Mouse (Mus musculus) layer of hippocampus, adult 8-10 months (tissue): ENCODE data around the gene Eda2r. TPM values are rescaled to one million over a fixed set of nuclear protein-coding genes. Genes with fewer than 3 reads are reported as not detected.
A peak's percentile ranks its signal among the peaks of the same experiment; 100 is the strongest.

Source experiments
- DNase-seq, 2 experiments: peaks; one replicate each; pipeline ENCODE4 v3.0.0; 2022; ENCODE audit warnings: low spot score in 2 of 2
- total RNA-seq, 4 experiments: library from RNA; stranded (reverse); gene quantifications; 2 replicates each; pipeline ENCODE4 v1.2.4; 2022

Eda2r gene
- total RNA-seq, result under 1 TPM; 0.21 to 0.96 (median 0.38) TPM

DNA sequence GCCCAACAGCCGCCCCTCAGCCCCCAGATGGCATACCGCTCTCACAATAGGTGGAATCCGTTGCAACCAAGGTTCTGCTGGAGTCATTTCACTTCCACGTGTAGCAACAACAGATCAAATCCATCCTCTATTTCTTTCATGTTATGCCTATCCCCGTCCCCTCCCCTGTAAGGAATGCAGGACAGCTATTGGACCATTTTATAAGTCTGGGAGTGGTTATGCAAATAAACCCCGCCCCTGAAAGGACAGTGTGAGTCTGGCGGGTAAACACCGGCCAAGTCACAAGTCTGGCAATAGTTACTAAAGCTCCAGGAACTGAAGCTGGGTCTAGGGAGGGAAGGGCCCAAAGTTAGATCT is at the start of gene Eda2r:
Gene Eda2r (minus strand): TSS at position 152 of the 357 bp plus-strand sequence.
- DNase-seq, result peak in 1 of 2 experiments; percentile 5

DNA sequence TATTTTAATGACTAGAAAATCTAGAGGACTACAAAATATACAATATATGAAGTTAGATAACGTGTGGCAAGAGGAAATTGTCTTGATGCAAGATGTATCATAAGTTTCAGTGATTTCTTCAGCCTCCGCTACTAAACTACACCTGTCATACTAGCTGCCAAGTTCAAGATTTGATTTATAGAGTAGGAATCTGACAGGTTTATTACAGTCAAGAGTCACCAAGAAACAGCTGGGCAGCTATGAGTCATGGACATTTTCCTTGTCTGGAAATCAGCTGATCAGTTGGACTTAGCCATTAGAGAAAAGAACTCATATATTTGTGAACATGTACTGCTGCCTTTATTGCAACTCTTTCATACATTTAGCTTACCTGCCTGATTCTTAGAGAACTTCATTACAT is 20.9 kb upstream of the Eda2r start:
- no peak for DNase-seq

GRCm38 (mm10) chrX:97378076-97378475 is 1.1 kb upstream of the Eda2r start:
- no peak for DNase-seq

DNA sequence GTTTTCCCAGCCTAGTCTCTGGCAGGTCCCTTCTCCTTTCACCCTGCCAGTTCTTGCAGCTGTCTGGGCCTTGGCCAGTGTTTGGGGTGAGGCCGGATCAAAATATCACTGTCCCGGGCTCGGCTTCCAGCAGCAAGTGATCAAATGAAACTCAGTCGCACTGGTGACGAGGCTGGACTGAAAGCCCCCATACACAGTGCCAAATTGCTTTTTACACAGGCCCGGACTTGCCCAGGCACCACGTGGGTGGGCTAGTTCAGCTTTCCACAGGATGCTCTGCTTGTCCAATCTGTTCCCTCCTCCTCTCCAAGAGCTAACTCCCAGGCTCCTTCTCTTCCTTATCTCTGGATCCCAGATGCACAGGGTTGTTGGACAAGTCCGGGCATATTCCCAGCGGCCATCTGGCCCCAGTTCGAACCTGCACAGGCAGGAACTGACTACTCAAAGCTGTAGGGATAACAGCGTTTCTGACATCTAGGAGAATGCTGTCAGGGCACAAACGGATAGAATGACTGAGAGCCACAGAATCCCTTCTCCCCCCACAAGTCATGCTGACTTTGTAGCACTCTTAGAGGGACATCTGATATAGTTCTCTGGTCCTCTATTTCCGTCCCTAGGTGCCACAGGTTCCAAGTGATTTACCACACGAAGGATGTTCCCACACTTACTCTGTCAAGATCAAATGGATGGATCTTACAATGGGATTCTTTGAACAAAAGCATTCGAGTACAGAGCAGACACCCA is 523 bp downstream of the Eda2r start:
- peak in 1 of 2 experiments; percentile 2 for DNase-seq

DNA sequence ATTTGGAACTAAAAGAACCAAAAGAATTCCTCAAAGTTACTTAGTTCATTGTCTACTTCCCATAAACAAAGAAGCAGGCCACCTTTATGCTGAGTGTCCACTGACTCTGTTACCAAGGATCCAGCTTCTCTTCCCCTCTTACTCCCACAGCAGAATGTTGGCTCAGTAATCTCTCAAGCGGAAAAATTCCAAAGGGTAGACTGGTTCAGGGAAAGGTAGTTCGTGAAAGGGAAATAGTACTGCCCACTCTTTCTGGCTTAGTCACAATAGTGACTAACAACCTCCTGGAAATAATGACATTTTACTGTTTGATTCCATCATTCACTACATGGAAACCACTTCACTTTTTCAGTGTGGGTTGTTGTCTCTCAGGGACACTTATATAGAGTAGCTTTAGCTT is 4.2 kb downstream of the Eda2r start:
- DNase-seq, result no peak

DNA sequence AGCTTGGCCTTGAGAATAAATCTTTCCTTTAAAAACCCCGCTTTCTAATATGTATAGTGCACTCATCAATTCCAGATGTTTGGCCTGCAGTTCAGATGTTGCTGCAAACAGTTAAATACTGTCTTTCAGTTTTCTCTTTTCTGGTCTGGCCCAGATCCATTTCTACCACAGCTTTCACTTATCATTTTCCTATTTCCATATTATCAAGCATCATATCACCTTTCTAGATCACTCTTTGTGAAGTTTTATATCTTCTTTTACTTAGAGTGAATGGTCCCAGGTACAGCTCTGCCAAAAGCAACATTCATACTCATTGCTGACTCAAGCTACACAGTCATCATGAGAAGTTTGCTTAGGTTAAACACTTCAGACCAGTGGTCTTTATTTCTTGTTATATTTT is 7.8 kb downstream of the Eda2r start:
- DNase-seq, result no peak

DNA sequence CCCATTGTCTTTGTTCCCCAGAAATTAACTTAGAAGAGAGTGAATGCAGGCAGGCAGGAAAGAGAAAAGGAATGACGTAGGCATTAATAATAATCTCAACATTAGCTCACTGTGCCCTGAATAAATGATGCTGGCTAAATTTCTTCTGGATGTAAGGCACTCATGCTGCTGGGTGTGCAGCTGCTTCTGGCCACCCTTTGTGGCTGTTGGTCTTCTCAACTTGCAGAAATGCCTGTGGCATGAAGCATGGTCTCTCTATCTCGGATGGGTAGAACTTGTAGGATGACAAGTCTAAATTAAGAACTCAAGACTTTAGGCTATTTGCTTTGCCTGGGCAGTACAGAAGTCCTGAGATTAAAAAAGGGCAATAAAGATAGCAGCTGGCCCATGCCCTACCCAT is 8.3 kb downstream of the Eda2r start:
- no peak for DNase-seq

- no peak for DNase-seq
These were observed 16.1 kb downstream of the Eda2r start for GRCm38 (mm10) chrX:97360919-97361318.

GRCm38 (mm10) chrX:97327891-97328290 is 49.1 kb downstream of the Eda2r start:
- DNase-seq, result no peak
